ENCODE assay signal across 1 mouse cellular context in the genomic region with DNA sequence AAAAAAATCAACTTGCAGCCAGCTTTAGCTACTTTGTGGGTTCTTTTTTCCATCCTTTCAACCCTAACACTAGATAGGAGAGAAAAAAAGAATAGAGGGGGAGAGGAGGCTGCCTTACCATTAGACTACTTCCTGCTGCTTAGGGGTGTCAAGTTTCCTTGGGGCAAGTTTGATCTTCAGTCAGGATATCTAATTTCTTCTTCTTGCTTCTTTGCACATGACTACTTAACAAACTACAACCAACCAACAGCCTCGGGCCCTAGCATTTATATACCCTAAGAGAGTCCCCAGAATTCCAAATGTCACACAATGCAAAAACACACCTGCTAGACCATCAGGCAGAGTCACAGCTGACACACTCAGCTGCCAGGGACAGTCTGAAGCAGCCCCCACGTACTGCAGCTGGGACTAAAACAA.
TF ChIP-seq lines count a peak whose summit lies in the region.

No protein-coding gene starts in this region.

TF ChIP-seq in myocyte, 11 proteins besides CTCF, POLR2A, EP300 and RAD21 (continued from another document):
- peak; percentile 62 to 94 (median 88) for TF ChIP-seq MYOG (IDR thresholded peaks at IDR 0.05; ENCODE audit: control insufficient read depth in 1 of 3, insufficient read depth in 1 of 3, insufficient read length in 2 of 3, low read depth in 2 of 3)
